Mouse (Mus musculus): Measurements from ENCODE around the gene Gja5. TPM values are rescaled to one million over a fixed set of nuclear protein-coding genes. Genes with fewer than 3 reads are reported as not detected.

Gene Gja5
- polyA plus RNA-seq, 1 experiment from 2014 or later: 9.4 TPM

DNA sequence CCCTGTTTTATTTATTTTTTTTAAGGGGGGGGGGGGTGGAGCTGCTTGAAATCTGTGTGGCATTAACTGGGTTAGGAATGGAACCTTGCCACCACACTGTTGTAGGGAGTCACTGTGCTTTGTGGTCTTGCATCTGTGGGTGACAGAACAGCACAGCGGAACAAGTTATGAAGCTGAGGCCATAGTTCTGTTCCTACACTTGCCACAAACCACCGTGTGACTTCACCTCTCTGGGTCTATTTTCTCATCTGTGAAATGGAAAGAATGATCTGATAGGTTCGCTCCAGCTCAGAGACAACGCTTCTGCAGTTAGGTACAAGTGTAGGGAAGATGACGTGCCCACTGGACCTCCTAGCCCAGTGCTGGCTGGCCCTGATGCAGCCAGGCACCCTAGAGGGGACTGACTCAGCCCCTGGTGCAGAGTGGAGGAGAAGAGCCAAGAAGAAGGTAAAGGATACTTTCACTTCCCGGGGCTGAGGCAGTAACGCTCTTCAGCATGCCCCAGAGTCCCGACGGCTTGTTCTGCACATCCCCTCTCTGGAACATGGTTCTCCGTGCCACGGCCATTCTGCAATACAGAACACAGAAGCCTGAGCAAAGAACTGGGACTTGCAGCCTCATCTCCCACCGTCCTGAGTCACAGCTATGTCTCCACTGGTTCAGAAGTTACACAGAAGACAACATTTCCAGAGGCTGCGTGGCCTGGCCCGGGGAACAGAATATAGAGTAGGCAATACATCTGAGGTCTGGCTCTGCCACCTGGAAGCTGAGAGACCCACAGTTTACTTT, 22.2 kb upstream of the Gja5 start:
- H3K4me1 ChIP-seq: peaks cover 1% of the 10 kb centered on the region; the same call in 1 of the 2 replicates
- 93% methylated on average over 14 of the region's 14 CpGs for WGBS
- DNase-seq (ENCODE audit: low spot score): no peak
- no peak overlapping the region for H3K27ac ChIP-seq (replicated peaks)
- H3K4me3 ChIP-seq: no peak overlapping the region
- no peaks in the 10 kb centered on the region for H3K9me3 ChIP-seq
- H3K36me3 ChIP-seq (replicated peaks): peaks cover 84% of the 10 kb centered on the region
- no peaks in the 10 kb centered on the region for H3K27me3 ChIP-seq (replicated peaks; ENCODE audit: low read depth, poor library complexity, severe bottlenecking)

DNA sequence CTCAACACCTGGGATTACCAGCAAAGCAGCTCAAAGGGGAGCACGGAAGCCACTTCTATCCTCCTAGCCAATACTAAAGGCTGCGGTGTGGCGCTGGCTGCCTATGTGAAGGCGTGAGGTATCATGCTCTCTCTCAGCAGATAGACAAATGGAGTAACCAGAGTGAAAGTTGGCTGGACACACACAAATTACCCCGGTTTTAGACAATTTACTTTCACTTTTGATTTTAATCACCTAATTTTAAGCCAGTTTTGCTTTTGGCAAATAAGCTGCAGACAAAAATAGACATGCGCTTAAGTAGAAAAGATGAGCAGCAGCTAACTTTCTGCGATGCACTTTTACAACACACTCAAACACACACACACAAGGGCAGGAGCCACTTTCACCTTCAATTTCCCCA, 20.8 kb upstream of the Gja5 start:
- no peak for DNase-seq (ENCODE audit: low spot score)
- H3K4me3 ChIP-seq: no peak overlapping the region
- 94% methylated on average over 7 of the region's 7 CpGs for WGBS
- H3K4me1 ChIP-seq: peaks cover 6% of the 10 kb centered on the region; the same call in 1 of the 2 replicates
- no peak overlapping the region for H3K27ac ChIP-seq (replicated peaks)
- H3K27me3 ChIP-seq (replicated peaks; ENCODE audit: low read depth, poor library complexity, severe bottlenecking): no peaks in the 10 kb centered on the region
- peaks cover 83% of the 10 kb centered on the region for H3K36me3 ChIP-seq (replicated peaks)
- no peaks in the 10 kb centered on the region for H3K9me3 ChIP-seq

DNA sequence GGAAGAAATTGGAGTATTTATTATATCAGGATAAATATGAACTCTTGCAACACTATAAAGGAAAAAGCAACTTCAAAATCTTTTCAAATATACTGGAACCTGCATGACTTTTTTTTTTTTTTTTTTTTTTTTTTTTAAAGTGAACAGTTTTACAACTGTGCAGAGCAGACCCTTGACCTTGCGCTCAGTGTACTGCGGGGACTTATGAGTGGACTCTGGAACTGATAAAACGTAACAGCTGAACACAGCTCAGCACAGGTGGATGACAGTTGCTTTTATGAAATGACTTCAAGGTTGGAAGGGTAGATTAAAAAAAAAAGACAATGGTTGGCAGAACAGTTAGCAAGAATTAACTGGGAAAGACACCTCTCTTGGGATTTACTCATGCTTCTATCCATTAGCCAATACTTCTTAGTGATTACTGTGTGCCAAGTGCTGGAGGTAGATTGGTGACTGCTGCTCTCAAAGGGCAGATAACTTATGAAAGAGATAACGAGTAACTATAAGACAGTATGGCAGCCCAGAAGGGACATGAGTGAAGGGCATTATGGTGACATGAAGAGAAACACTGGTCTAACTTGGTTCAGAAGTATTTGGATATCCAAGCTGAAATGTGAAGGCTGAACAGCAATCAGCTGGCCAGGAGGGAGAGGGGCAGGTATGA, 2.0 kb upstream of the Gja5 start:
- Histone ChIP-seq H3K27me3 (replicated peaks; ENCODE audit: low read depth, poor library complexity, severe bottlenecking) (0 out of 2 replicates have a peak, but pooled peaks cover 10% of the 10 kb centered on the region), H3K9me3 (no peaks in the 10 kb centered on the region), H3K27ac (replicated peaks) (no peak overlapping the region), H3K4me1 (peaks cover 7% of the 10 kb centered on the region), H3K4me3 (no peak overlapping the region), H3K36me3 (replicated peaks) (peaks cover 7% of the 10 kb centered on the region)
- 93% methylated on average over 4 of the region's 4 CpGs for WGBS
- DNase-seq (ENCODE audit: low spot score): no peak

DNA sequence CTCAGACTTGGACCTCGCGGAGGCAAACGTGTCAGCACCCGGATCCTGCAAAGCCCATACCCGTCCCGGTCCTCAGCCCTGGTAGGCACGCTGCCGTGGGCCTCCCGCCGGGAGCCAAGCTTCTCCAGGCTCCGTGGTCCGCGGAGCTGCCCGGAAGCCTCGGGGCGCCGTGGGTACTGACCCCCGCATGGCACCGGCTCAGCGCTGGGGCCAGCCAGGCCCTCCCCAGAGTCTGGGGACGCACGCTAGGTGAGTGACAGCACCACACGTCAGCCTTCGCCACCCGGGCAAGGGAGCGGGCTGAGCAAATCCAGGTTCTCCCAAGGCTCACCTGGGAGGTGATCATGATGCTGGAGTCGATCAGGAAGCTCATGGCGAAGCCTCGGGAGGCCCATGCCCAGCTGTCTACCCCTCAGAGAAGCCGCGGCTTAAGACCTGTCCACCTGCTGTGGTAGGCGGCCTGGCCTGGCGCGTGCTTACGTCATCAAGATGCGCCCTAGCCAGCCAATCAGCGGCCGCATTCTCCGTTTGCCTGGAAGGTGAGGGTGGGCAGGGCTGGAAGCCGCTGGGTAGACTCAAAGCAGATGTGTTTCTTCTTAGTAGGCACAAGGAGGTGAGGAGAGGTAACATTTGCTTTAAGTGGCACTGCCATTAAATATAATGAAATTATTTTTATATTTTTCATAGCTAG, 503 bp downstream of the Gja5 start, which contains the start of gene Gpr89:
Gene Gpr89 (minus strand): TSS at position 496 of the 691 bp plus-strand sequence.
- Histone ChIP-seq H3K4me3 (peak within 1 kb of the TSS; percentile 98), H3K36me3 (replicated peaks) (no peaks in the 10 kb centered on the region), H3K4me1 (peaks cover 7% of the 10 kb centered on the region), H3K27me3 (replicated peaks; ENCODE audit: low read depth, poor library complexity, severe bottlenecking) (0 out of 2 replicates have a peak, but pooled peaks cover 10% of the 10 kb centered on the region), H3K9me3 (no peaks in the 10 kb centered on the region), H3K27ac (replicated peaks) (peak within 1 kb of the TSS; percentile 86)
- under 1% methylated on average over 40 of the region's 40 CpGs for WGBS
- DNase-seq (ENCODE audit: low spot score): peak; percentile 96

DNA sequence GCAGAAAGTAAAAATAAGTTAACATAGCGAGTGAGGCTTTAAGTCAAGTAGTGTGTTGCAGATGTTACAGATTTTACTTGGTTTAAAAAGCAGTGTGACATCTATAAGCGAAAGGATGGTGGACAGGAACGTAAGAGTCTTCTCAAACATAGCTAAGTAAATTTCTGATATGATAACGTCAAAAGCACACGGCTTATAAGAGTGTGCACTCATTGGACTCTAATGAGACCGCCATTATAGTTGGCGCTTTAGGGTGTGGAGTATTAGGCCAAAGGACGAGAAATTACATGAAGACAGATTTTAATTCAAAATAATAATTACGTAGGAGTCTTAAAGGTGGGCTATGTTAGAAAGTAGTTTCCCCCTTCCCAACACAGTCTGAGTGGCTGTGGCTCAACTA, 1.1 kb downstream of the Gja5 start:
- Histone ChIP-seq H3K27me3 (replicated peaks; ENCODE audit: low read depth, poor library complexity, severe bottlenecking) (0 out of 2 replicates have a peak, but pooled peaks cover 10% of the 10 kb centered on the region), H3K4me1 (peaks cover 7% of the 10 kb centered on the region), H3K4me3 (peak overlapping the region; percentile 98), H3K9me3 (no peaks in the 10 kb centered on the region), H3K27ac (replicated peaks) (peak overlapping the region; percentile 86), H3K36me3 (replicated peaks) (no peaks in the 10 kb centered on the region)
- WGBS: 53% methylated on average over 9 of the region's 9 CpGs
- no peak for DNase-seq (ENCODE audit: low spot score)

DNA sequence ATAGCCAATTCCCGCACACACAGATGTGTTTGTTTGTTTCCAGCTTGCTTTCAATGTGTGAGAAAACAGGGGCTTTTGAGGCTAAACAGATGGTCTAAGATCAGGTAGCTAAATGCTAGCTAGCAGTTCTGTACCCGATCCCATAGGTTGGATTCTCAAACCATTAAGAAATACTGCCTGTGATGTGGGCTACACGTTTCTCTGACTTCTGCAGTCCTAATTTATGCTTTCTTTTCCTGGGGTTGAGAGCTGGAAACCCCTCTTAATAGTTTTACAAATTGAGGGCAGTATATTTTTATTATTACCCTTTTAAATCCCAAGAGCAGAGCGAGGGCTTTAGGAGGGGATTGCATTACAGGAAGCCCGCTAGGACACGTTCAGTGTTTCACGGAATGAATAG, 16.5 kb downstream of the Gja5 start:
- Histone ChIP-seq H3K4me1 (no peaks in the 10 kb centered on the region), H3K27ac (replicated peaks) (no peak overlapping the region), H3K9me3 (no peaks in the 10 kb centered on the region), H3K36me3 (replicated peaks) (no peaks in the 10 kb centered on the region), H3K4me3 (no peak overlapping the region), H3K27me3 (replicated peaks; ENCODE audit: low read depth, poor library complexity, severe bottlenecking) (no peaks in the 10 kb centered on the region)
- no peak for DNase-seq (ENCODE audit: low spot score)
- 72% methylated on average over 7 of the region's 7 CpGs for WGBS

DNA sequence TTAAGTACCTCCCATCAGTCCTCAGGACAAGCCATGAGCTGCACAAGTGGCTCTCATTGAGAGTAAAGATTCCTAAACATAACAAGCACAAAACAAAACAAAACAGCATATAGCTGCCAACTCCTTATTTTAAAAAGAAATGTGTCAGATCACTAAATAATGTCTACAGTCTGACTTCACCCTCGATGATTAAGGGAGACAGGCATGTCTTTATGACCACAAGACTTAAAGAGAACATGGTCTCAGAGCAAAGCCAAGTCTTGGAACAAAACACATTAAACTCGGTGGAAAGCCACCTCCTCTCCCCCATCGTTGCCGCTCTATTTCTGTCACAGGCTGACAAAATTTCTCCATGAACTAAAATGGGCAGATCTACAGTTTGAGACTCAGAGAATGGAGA, 20.1 kb downstream of the Gja5 start:
- H3K36me3 ChIP-seq (replicated peaks): no peaks in the 10 kb centered on the region
- H3K9me3 ChIP-seq: no peaks in the 10 kb centered on the region
- DNase-seq (ENCODE audit: low spot score): no peak
- no peak overlapping the region for H3K4me3 ChIP-seq
- H3K27me3 ChIP-seq (replicated peaks; ENCODE audit: low read depth, poor library complexity, severe bottlenecking): no peaks in the 10 kb centered on the region
- no peaks in the 10 kb centered on the region for H3K4me1 ChIP-seq
- H3K27ac ChIP-seq (replicated peaks): no peak overlapping the region
- WGBS: 89% methylated on average over 4 of the region's 4 CpGs

DNA sequence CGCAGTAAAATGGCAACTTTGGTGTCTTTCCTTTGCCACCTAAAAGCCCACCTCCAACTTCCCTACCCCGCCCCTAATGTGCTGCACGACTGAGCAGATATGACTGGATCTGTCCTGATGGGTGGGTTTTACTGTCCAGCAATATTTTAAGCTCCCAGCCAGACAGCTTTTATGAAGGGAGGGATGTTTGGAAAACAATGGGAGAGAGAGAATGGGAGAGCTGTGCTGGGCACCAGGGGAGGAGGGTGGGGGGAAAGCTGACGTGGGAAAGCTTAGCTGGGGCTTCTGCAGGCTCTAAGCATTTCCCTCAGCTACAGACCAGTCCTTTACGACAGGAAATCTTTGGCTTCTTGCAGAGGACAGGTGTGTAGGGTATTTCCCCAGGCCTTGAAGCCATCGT, 21.4 kb downstream of the Gja5 start, which contains the start of gene Gja8:
Gene Gja8 (minus strand): TSS at position 101 of the 400 bp plus-strand sequence.
- WGBS: 73% methylated on average over 6 of the region's 6 CpGs
- no peaks in the 10 kb centered on the region for H3K36me3 ChIP-seq (replicated peaks)
- no peaks in the 10 kb centered on the region for H3K27me3 ChIP-seq (replicated peaks; ENCODE audit: low read depth, poor library complexity, severe bottlenecking)
- no peaks in the 10 kb centered on the region for H3K9me3 ChIP-seq
- DNase-seq (ENCODE audit: low spot score): no peak
- peaks cover 8% of the 10 kb centered on the region for H3K4me1 ChIP-seq
- no peak within 1 kb of the TSS for H3K27ac ChIP-seq (replicated peaks)
- no peak within 1 kb of the TSS for H3K4me3 ChIP-seq

DNA sequence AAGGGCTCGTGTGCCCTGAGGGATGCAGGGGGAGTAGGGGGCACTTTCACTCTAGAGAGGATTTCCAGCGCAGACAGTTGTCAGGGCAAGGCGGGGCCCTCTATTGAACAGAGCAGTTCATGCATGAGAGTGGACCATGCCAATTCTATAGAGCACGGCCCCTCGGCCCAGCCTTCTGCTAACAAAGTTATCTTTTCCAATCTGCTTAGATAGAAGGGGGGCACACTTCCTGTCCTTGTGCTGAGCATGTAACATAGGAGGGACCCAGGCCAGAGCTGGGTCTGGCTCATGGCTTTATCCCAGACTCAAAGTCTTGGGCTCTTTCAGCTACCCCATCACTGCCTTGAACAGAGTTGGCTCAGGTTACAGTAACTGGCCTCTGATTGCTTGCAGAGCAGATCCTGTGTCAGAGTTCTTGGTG, 26.8 kb downstream of the Gja5 start:
- Histone ChIP-seq H3K27me3 (replicated peaks; ENCODE audit: low read depth, poor library complexity, severe bottlenecking) (peaks cover 14% of the 10 kb centered on the region), H3K4me3 (no peak overlapping the region), H3K36me3 (replicated peaks) (no peaks in the 10 kb centered on the region), H3K27ac (replicated peaks) (peak overlapping the region; percentile 63), H3K9me3 (no peaks in the 10 kb centered on the region), H3K4me1 (peaks cover 22% of the 10 kb centered on the region)
- 38% methylated on average over 5 of the region's 5 CpGs for whole genome bisulfite sequencing
- DNase-seq (ENCODE audit: low spot score): peak; percentile 50

DNA sequence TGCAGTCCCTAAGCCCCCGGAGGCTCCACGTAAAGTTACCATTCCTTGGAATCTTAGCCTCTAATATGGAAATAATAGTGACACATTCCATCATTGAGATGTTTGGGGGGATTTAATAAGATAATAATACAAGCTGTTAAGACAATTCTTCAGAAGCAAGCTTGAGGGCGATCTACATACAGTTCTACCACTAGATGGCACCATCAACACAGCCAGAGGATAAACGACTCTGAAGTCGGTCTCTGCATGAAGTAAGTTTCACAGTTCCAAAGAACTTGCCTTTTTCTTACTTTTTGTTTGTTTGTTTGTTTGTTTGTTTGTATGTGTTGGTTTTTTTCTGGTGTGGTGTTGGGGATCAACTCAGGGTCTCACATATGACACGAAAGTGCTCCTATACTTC, 31.7 kb downstream of the Gja5 start:
- Histone ChIP-seq H3K27ac (replicated peaks) (no peak overlapping the region), H3K4me3 (no peak overlapping the region), H3K27me3 (replicated peaks; ENCODE audit: low read depth, poor library complexity, severe bottlenecking) (peaks cover 23% of the 10 kb centered on the region), H3K36me3 (replicated peaks) (no peaks in the 10 kb centered on the region), H3K9me3 (no peaks in the 10 kb centered on the region), H3K4me1 (peaks cover 31% of the 10 kb centered on the region)
- DNase-seq (ENCODE audit: low spot score): peak; percentile 48
- WGBS: 13% methylated on average over 6 of the region's 6 CpGs

DNA sequence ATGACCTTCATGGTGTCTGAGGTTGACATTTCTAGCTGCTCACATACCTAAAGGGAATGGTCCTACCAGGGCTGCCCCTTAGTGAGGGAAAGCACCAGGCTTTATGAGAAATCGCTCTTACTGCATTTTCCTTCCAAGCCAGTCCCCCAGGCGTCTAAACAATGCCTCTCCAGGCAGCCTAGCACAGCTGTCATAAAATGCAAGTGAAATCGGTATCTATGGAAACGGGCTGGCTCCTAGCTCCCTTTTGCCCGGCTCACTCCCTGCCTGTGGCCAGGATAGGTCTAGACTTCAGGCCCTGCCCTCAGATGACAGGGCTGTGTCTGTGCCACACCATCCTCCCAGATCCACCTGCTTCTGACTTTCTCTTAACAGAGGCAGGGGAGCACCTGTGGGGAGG, 33.1 kb downstream of the Gja5 start:
- Histone ChIP-seq H3K36me3 (replicated peaks) (no peaks in the 10 kb centered on the region), H3K4me1 (peaks cover 21% of the 10 kb centered on the region), H3K9me3 (no peaks in the 10 kb centered on the region), H3K27ac (replicated peaks) (no peak overlapping the region; the same call in 1 of the 2 replicates), H3K27me3 (replicated peaks; ENCODE audit: low read depth, poor library complexity, severe bottlenecking) (peaks cover 23% of the 10 kb centered on the region), H3K4me3 (no peak overlapping the region)
- DNase-seq (ENCODE audit: low spot score): no peak
- WGBS: 40% methylated on average over 5 of the region's 5 CpGs

DNA sequence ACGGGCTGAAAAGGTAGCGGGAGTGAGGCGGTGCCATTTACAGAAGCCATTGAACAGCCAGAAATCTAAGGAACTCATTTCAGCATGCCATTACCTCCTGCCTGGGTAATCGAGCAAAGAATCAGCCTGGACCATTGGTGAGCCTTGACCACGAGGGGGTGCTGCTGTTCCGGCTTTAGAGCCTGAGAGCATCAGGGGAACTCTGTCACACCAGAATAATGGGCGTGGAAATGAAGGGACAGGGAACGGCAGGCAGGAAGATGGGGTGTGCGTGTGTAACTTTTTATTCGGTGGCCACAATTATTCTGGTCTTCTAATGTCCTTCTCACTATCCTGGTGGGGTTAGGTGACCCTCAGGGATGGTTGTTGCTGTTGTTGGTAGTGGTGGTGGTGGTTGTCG, 34.2 kb downstream of the Gja5 start:
- no peak overlapping the region for H3K27ac ChIP-seq (replicated peaks)
- H3K36me3 ChIP-seq (replicated peaks): no peaks in the 10 kb centered on the region
- H3K9me3 ChIP-seq: no peaks in the 10 kb centered on the region
- H3K27me3 ChIP-seq (replicated peaks; ENCODE audit: low read depth, poor library complexity, severe bottlenecking): peaks cover 23% of the 10 kb centered on the region
- peaks cover 21% of the 10 kb centered on the region for H3K4me1 ChIP-seq
- WGBS: 13% methylated on average over 11 of the region's 11 CpGs
- DNase-seq (ENCODE audit: low spot score): peak; percentile 88
- peak overlapping the region; percentile 38 for H3K4me3 ChIP-seq

Measured in embryonic facial prominence, embryonic 10.5 days (tissue).